Mouse (Mus musculus): ENCODE measurements around the gene Lmna. TPM values are rescaled to one million over a fixed set of nuclear protein-coding genes. Genes with fewer than 3 reads are reported as not detected.
A peak's percentile ranks its signal among the peaks of the same experiment; 100 is the strongest.

The Lmna gene
- polyA plus RNA-seq, 1 experiment from 2014 or later: 27.6 TPM

DNA sequence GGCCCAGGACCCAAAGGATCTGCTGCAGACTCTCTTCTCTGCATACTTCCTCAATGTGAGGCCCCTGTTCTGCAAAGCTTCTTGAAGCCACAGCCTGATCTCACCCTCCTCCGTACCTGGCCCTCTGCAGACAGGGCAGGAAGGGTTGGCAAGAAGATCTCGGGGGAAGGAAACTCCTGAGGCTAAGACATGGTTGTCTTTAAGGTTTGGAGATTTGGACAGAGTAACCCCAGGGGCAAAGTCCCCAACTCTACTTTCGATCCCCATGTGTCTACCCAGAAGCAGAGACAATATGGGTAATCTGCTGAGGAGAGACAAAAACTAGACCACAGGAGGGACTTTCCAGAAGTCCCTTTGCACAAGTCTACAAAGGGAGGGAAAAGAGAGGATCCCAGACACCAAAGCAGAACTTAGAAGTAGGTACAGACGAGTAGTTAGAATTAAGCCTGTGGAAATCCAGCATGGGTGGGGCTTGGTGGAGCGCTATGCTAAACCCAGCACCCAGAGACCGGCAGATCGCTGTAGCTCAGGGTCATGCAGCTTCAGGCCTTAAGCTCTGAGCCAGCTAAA is 3.9 kb upstream of the Lmna start:
- Histone ChIP-seq H3K9ac (no peak overlapping the region), H3K9me3 (no peaks in the 10 kb centered on the region), H3K36me3 (no peaks in the 10 kb centered on the region), H3K4me1 (peaks cover 29% of the 10 kb centered on the region), H3K4me2 (replicated peaks) (no peak overlapping the region), H3K27ac (no peak overlapping the region), H3K4me3 (no peak overlapping the region), H3K27me3 (replicated peaks) (0 out of 2 replicates have a peak, but pooled peaks cover 2% of the 10 kb centered on the region)
- 83% methylated on average over 7 of the region's 7 CpGs for WGBS
- ATAC-seq (ENCODE audit: low FRiP score, low read depth): no peak

DNA sequence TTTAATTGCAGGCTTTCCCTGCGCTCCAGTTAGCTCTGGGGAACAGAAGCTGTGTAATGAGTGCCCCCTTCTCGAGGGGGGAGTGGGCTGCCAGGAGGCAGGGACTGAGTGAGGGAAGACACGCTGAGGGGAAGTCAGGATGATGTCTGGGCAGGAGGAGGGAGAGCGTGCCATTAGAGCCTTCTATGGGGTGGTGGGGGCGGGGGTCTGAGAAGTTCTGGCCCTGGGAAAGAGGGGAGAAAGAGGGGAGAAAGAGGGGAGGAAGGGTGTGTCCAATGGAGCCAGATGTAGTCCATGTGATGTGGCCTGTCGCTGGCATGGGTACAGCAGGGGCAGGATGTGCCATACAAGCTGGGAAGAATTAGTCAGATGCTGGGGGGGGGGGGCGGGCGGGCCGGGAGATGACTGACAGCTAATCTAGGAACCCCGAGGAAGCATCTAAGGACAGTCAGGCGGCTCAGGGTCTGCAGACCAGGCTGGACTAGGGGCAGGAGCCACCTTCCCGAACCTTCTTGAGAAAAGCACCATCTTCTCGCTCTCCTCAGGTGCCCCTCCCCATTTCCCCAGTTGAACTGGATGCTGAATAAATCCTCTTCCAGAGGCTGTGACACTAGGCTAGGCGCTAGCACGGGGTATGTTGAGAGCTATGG is 3.3 kb upstream of the Lmna start:
- Histone ChIP-seq H3K4me2 (replicated peaks) (peak overlapping the region; percentile 31), H3K4me1 (peaks cover 29% of the 10 kb centered on the region), H3K9ac (0 out of 2 replicates have a peak overlapping the region, but pooled peaks have one; percentile 29), H3K36me3 (no peaks in the 10 kb centered on the region), H3K27ac (no peak overlapping the region), H3K27me3 (replicated peaks) (0 out of 2 replicates have a peak, but pooled peaks cover 2% of the 10 kb centered on the region), H3K4me3 (no peak overlapping the region), H3K9me3 (no peaks in the 10 kb centered on the region)
- no peak for ATAC-seq (ENCODE audit: low FRiP score, low read depth)
- 49% methylated on average over 12 of the region's 15 CpGs for WGBS

DNA sequence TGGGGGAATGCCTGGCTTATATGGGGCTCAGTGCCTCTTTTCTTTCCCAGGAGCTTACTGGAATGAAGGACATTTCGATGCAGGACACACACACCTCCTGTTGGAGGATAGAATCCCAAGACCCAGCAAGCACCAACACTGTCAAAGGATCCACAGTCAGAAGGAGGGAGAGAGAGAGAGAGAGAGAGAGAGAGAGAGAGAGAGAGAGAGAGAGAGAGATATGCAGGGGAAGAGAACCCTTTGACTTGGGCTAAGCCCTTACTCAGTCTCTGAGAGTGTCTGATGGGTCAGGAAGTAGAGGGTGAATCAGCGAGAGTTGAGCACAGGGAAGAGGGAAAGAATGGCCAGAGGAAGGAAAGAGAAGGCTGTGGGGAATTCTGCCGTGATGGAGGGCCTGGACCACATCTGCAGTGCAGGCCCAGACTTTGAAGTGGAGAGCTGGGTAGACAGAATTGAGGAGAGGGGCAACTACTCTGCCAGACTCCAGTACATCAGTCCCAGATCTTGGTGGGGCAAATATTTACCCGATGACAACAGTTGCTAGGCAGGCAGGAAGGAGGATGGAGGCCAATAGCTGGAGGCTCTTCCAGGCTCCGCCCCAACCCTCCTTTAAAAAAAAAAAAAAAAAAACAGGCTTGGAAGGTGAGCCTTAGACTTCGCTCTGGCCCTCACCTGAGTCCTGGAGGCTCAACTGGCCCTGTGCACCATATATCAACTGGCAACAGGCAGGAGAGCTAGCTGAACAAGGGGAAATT is 2.6 kb upstream of the Lmna start:
- no peak overlapping the region for H3K27ac ChIP-seq
- WGBS: 37% methylated on average over 6 of the region's 6 CpGs

DNA sequence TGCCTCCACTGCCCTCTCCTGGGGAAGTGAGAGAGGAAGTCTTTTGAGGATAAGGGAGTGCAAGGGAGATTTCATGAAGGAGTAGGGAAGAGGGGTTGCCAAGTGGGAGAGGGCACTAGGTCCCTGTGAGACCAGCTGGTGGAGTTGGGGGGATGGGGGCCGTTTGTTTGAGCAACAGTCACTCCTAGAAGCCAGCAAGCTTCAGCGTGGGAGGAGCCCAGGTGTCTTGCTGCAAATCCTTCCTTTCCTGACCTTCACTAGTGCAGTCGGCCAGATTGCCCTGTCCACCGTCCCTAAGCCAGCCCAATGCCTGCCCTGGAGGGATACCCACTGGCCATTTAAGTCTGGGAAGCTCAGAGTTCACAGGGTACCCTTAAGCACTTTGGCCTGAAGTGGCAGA is 1.8 kb upstream of the Lmna start:
- no peaks in the 10 kb centered on the region for H3K9me3 ChIP-seq
- 58% methylated on average over 4 of the region's 4 CpGs for WGBS
- peaks cover 29% of the 10 kb centered on the region for H3K4me1 ChIP-seq
- H3K27me3 ChIP-seq (replicated peaks): 0 out of 2 replicates have a peak, but pooled peaks cover 2% of the 10 kb centered on the region
- no peak overlapping the region for H3K4me3 ChIP-seq
- H3K9ac ChIP-seq: no peak overlapping the region
- H3K36me3 ChIP-seq: no peaks in the 10 kb centered on the region
- ATAC-seq (ENCODE audit: low FRiP score, low read depth): no peak
- H3K4me2 ChIP-seq (replicated peaks): no peak overlapping the region
- no peak overlapping the region for H3K27ac ChIP-seq

More for the DNA sequence above, 2.6 kb upstream of the Lmna start:
- H3K27me3 ChIP-seq (replicated peaks): 0 out of 2 replicates have a peak, but pooled peaks cover 2% of the 10 kb centered on the region
- H3K36me3 ChIP-seq: no peaks in the 10 kb centered on the region
- H3K4me2 ChIP-seq (replicated peaks): peak overlapping the region; percentile 31
- H3K4me3 ChIP-seq: no peak overlapping the region
- ATAC-seq (ENCODE audit: low FRiP score, low read depth): no peak
- H3K9me3 ChIP-seq: no peaks in the 10 kb centered on the region
- 0 out of 2 replicates have a peak overlapping the region, but pooled peaks have one; percentile 29 for H3K9ac ChIP-seq
- peaks cover 29% of the 10 kb centered on the region for H3K4me1 ChIP-seq

DNA sequence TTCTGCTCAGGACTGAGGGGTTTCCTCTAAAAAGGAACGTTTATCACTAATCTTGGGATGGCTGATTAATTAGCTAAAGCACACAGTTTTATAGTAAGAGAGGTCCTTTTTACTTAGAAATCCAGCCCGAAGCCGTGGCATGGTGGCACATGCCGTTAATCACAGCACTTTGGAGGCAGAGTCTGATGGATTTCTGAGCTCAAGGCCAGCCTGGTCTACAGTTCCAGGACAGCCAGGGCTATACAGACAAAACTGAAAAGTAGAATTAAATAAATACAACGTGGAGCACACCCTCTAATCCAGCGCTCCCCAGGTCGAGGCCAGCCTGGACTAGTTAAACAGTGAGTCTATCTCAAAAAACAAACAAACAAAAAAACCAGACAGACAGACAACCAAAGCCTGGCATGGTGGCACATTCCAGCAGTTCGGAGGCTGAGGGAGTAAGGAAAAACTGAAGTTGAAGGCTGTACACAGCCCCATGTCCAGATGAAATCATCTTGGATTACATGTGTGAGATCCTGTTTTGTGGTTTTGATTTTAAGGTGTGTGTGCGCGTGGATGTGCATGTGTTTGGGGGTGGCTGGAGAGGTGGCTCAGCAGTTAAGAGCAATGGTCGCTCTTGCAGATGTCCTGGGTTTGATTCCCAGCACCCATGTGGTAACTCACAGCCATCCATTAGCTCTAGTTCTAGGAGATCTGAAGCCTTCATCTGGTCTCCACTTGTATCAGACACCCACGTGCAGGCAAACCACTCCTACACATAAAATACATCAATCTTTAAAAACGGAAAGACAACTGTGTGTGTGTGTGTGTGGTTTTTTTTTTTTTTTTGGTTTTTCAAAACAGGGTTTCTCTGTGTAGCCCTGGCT is 899 bp upstream of the Lmna start:
- ATAC-seq (ENCODE audit: low FRiP score, low read depth): peak; percentile 10; the same call in 1 of the 2 replicates
- 53% methylated on average over 13 of the region's 13 CpGs for WGBS
- no peak overlapping the region for H3K4me3 ChIP-seq

DNA sequence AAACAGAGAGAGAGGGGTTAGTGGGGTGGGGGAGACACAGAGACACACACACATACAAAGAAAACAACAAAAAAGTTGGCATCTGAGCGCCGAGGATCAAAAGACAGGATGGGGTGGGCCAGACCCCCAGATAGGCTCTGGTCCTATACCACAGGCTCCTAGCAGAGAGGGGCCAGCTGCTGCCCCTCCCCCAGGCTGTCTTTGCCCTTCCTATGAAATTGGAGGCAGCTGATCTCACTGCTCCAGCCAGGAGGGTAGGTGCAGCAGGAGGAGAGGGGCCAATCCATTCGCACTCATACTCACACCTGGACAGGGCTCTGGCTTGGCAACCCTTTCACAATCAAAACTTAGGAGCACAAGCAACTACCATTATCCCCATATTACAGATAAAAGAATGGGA is 506 bp downstream of the Lmna start:
- no peaks in the 10 kb centered on the region for H3K36me3 ChIP-seq
- no peak; the same call in 1 of the 2 replicates for ATAC-seq (ENCODE audit: low FRiP score, low read depth)
- H3K4me1 ChIP-seq: peaks cover 29% of the 10 kb centered on the region
- peak overlapping the region; percentile 57 for H3K4me2 ChIP-seq (replicated peaks)
- peak overlapping the region; percentile 28 for H3K4me3 ChIP-seq
- no peaks in the 10 kb centered on the region for H3K9me3 ChIP-seq
- peaks cover 8% of the 10 kb centered on the region for H3K27me3 ChIP-seq (replicated peaks)
- H3K27ac ChIP-seq: peak overlapping the region; percentile 42
- 77% methylated on average over 3 of the region's 3 CpGs for WGBS
- 0 out of 2 replicates have a peak overlapping the region, but pooled peaks have one; percentile 41 for H3K9ac ChIP-seq

More for the DNA sequence above, 899 bp upstream of the Lmna start:
- Histone ChIP-seq H3K9me3 (no peaks in the 10 kb centered on the region), H3K4me2 (replicated peaks) (peak overlapping the region; percentile 57), H3K36me3 (no peaks in the 10 kb centered on the region), H3K4me1 (peaks cover 29% of the 10 kb centered on the region), H3K9ac (peak overlapping the region; percentile 41; the same call in 1 of the 2 replicates), H3K27me3 (replicated peaks) (0 out of 2 replicates have a peak, but pooled peaks cover 2% of the 10 kb centered on the region), H3K27ac (peak overlapping the region; percentile 42)

DNA sequence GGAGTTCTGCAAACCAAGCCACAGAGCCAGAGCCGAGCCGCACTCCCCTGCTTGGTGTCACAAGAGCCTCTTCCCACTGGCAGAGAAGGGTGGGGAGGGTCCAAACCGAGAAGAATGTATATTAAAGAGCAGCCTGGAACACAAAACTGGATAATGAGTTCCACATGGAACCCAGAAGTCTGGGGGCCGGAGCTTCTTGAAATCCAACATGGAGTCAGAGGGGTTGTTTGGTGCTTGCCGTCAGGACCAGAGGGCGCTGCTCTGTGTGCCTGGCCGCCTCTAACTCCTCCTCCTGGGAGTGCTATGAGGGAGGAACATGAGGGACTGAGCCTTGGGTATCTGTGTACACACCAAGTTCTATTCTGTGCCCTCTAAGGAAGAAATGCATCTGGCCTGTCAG is 4.0 kb downstream of the Lmna start:
- Histone ChIP-seq H3K4me1 (peaks cover 29% of the 10 kb centered on the region), H3K36me3 (no peaks in the 10 kb centered on the region), H3K9me3 (no peaks in the 10 kb centered on the region), H3K27ac (no peak overlapping the region), H3K9ac (no peak overlapping the region), H3K4me2 (replicated peaks) (no peak overlapping the region), H3K4me3 (no peak overlapping the region), H3K27me3 (replicated peaks) (peaks cover 29% of the 10 kb centered on the region)
- ATAC-seq (ENCODE audit: low FRiP score, low read depth): no peak
- WGBS: 45% methylated on average over 7 of the region's 7 CpGs

DNA sequence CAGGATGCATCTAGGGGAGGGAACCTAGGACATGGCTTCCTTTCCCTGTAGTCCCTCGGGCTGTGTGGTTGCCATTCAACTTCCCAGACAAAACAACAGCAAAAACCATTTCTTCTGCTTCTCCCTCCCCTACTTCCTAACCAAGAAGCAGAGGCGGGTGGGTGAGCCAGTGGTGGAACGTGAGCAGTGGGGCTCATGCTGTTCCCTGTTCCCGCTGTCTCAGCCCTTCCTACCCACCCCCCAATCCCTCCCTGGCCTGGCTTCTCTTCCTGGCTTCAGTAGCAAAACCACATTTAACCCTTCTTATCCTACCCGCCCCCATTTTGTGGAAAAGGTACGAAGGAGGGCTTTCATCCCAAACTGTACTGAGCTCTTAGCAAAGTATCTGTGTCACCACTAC is 4.7 kb downstream of the Lmna start:
- no peak overlapping the region for H3K9ac ChIP-seq
- H3K9me3 ChIP-seq: no peaks in the 10 kb centered on the region
- 72% methylated on average over 6 of the region's 6 CpGs for WGBS
- ATAC-seq (ENCODE audit: low FRiP score, low read depth): no peak
- no peak overlapping the region for H3K27ac ChIP-seq
- H3K27me3 ChIP-seq (replicated peaks): peaks cover 32% of the 10 kb centered on the region
- no peaks in the 10 kb centered on the region for H3K36me3 ChIP-seq
- H3K4me2 ChIP-seq (replicated peaks): no peak overlapping the region
- H3K4me3 ChIP-seq: no peak overlapping the region
- peaks cover 24% of the 10 kb centered on the region for H3K4me1 ChIP-seq

DNA sequence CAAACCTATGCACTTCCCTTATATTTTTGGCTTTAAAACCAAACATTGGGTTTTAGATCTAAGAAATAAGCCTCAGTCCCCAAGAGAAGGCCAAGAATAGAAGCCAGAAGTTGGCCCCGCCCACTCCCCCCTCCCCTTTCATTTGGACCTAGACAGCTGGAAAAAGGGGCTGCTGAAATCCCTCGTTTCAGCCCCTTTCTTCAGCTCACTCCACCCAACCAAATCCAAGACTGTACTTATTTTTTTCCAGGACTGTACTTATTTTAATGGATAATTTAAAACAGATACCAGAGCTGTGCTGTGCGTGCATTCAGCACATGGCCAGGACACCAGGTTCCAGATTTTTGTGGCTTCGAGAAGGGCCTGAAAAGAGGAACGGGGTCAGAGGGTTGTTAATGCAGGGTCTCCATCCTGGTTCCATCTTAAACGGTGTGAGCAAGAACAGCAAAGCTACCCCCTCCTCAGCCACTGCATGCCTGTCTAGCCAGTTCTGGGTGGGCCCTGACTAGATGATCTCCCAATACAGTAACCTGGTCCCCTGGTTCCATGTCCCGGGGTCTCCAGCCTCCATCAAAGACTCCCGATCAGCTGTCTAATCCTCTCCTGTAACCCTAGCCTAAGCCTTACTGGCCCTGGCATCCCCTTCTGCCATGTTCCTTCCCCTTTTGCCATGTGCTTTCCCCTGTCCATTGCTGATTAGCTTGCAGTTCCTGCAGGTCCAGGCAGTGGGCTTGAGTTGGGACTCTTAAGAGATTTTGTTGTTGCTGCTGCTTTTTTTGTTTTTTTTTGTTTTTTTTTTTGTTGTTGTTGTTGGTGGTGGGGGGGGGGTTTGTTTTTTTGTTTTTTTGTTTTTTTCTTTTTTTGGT is 5.6 kb downstream of the Lmna start:
- no peak overlapping the region for H3K4me3 ChIP-seq
- WGBS: 52% methylated on average over 8 of the region's 8 CpGs
- H3K27me3 ChIP-seq (replicated peaks): peaks cover 32% of the 10 kb centered on the region
- ATAC-seq (ENCODE audit: low FRiP score, low read depth): no peak
- peaks cover 15% of the 10 kb centered on the region for H3K4me1 ChIP-seq
- H3K9me3 ChIP-seq: no peaks in the 10 kb centered on the region
- H3K36me3 ChIP-seq: no peaks in the 10 kb centered on the region
- no peak overlapping the region for H3K27ac ChIP-seq
- H3K9ac ChIP-seq: no peak overlapping the region
- H3K4me2 ChIP-seq (replicated peaks): no peak overlapping the region

DNA sequence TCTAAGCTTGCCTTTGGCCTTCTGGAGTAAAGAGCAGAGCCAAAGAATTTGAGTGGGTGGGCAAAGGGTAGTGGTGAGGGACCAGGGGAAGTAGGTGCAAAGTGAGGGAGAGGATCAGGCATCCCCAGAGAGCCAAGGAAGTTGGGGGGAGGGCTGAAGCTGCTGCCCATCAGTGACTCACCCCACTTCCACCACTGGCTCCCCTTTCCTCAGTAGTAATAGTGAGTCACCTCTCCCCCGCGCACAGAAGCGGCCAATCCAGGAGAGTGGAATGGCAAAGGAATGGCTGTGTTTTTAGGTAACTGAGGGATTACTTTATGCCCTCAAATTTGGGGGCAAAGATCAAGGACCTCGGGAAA is 6.3 kb downstream of the Lmna start:
- Histone ChIP-seq H3K36me3 (no peaks in the 10 kb centered on the region), H3K9ac (no peak overlapping the region), H3K4me3 (peak overlapping the region; percentile 54; the same call in 1 of the 2 replicates), H3K4me1 (peaks cover 14% of the 10 kb centered on the region), H3K27me3 (replicated peaks) (peaks cover 32% of the 10 kb centered on the region), H3K9me3 (no peaks in the 10 kb centered on the region), H3K27ac (no peak overlapping the region), H3K4me2 (replicated peaks) (peak overlapping the region; percentile 94)
- ATAC-seq (ENCODE audit: low FRiP score, low read depth): 0 out of 2 replicates have a peak, but pooled peaks have one; percentile 14
- 18% methylated on average over 4 of the region's 4 CpGs for WGBS

All from neural tube, embryonic 12.5 days (tissue).